Mouse (Mus musculus): ENCODE results near the gene Gm17349. TPM values are rescaled to one million over a fixed set of nuclear protein-coding genes. Genes with fewer than 3 reads are reported as not detected.

Gene Gm17349
- polyA plus RNA-seq, 1 experiment from 2014 or later = not detected

GRCm38 (mm10) chr15:99725341-99726155 is 20.3 kb upstream of the Gm17349 start, which contains the start of gene Cox14:
Cox14 (plus strand) TSS chr15:99725618.
- Histone ChIP-seq H3K36me3 (peaks cover 23% of the 10 kb centered on the region), H3K27ac (replicated peaks) (peak within 1 kb of the TSS; percentile 89), H3K9ac (replicated peaks) (peak within 1 kb of the TSS; percentile 97), H3K9me3 (no peaks in the 10 kb centered on the region), H3K4me2 (replicated peaks) (peak within 1 kb of the TSS; percentile 83), H3K27me3 (no peaks in the 10 kb centered on the region), H3K4me1 (peaks cover 26% of the 10 kb centered on the region), H3K4me3 (peak within 1 kb of the TSS; percentile 83)
- peak; percentile 96 for ATAC-seq (replicated peaks)
- under 1% methylated on average over 67 of the region's 68 CpGs for WGBS

DNA sequence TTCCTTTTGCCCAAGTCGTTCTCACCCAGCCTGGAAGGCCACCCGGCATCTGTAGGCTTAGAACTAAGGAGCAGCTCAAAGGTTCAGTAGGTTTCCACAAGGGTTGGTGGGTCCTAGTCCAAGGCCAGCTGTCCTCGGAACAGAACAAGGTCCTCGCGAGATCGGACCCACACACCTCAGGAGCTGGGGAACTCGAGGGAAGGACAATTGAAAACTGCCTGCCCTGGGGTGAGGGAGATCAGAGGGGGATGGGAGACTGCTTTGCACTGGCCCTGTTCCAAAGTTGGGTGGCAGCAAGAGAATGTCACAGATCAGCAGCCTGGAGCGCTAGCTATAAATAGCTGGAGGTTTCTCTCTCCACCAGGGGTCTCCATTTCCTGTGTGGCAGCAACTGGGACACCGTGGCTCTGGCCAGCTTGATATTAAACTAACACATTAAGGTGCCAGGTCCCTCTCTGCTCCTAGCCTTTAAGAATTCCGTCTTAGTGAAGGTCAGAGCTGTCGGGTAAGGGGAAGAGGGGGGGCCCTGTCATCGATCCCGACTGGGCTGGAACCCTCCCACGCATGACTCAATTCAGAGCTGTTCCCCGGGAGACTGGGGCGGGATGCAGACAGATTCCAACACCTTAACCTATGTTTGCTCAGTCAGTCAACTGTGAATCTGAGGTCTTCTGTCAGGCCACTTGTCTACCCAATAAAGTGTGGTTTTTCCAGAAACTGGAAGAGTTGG is 19.2 kb upstream of the Gm17349 start:
- H3K9me3 ChIP-seq = no peaks in the 10 kb centered on the region
- peak overlapping the region; percentile 58 for H3K27ac ChIP-seq (replicated peaks)
- WGBS = 11% methylated on average over 16 of the region's 16 CpGs
- peak; percentile 24 for ATAC-seq (replicated peaks)
- no peaks in the 10 kb centered on the region for H3K27me3 ChIP-seq
- H3K9ac ChIP-seq (replicated peaks) = peak overlapping the region; percentile 52
- H3K4me2 ChIP-seq (replicated peaks) = peak overlapping the region; percentile 51
- H3K4me1 ChIP-seq = peaks cover 26% of the 10 kb centered on the region
- peak overlapping the region; percentile 83 for H3K4me3 ChIP-seq
- H3K36me3 ChIP-seq = peaks cover 21% of the 10 kb centered on the region

DNA sequence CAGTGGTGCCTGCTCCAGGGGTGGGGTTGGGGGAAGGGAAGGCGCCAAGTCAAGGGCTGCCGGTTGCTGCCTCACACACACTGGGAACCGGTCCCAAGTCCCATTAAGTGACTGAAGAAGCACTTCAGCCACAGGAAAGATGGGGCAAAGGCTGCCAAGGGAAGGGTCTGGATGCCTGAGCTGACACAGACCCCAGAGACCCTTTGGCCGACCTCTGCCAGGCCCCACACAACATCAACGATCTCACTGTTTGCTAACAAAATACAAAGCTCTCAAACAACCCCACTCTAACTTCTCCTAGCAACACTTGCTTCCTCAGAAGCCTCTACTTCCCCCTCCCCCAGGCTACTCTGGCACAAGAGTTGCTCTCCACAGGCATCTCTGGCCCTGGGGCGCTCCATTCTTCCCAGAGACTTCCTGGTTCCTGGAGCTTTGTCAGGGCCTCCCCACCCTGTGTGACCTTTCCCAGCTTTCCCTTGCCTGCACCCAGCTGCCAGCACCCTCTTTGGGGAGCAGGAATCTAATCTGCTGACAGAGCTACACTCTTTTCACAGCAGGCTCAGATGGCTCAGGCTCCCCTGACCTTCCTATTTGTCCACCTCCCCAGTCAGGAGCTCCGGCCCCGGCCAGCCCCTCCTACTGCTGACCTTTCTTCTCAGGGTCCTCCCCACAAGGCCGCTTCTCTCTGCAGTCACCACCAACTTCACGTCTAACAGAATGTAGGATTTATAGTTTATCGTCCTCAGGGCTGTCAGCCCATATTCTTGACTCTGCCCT is 18.4 kb upstream of the Gm17349 start:
- peaks cover 26% of the 10 kb centered on the region for H3K4me1 ChIP-seq
- no peak for ATAC-seq (replicated peaks)
- WGBS = 24% methylated on average over 11 of the region's 11 CpGs
- peak overlapping the region; percentile 58 for H3K27ac ChIP-seq (replicated peaks)
- H3K27me3 ChIP-seq = no peaks in the 10 kb centered on the region
- H3K9me3 ChIP-seq = no peaks in the 10 kb centered on the region
- H3K9ac ChIP-seq (replicated peaks) = 0 out of 2 replicates have a peak overlapping the region, but pooled peaks have one; percentile 52
- H3K4me2 ChIP-seq (replicated peaks) = no peak overlapping the region
- H3K4me3 ChIP-seq = no peak overlapping the region
- peaks cover 13% of the 10 kb centered on the region for H3K36me3 ChIP-seq

- no peak for ATAC-seq (replicated peaks)
- no peak overlapping the region for H3K4me2 ChIP-seq (replicated peaks)
- peak overlapping the region; percentile 58; the same call in 1 of the 2 replicates for H3K27ac ChIP-seq (replicated peaks)
- peaks cover 27% of the 10 kb centered on the region for H3K4me1 ChIP-seq
- no peak overlapping the region for H3K9ac ChIP-seq (replicated peaks)
- H3K4me3 ChIP-seq = no peak overlapping the region
- H3K27me3 ChIP-seq = no peaks in the 10 kb centered on the region
- 60% methylated on average over 10 of the region's 10 CpGs for WGBS
- H3K36me3 ChIP-seq = peaks cover 11% of the 10 kb centered on the region
- H3K9me3 ChIP-seq = no peaks in the 10 kb centered on the region
These were observed 17.8 kb upstream of the Gm17349 start for GRCm38 (mm10) chr15:99723120-99723514.

- WGBS = 82% methylated on average over 25 of the region's 25 CpGs
- no peak overlapping the region for H3K27ac ChIP-seq (replicated peaks)
- H3K9ac ChIP-seq (replicated peaks) = no peak overlapping the region
- peaks cover 4% of the 10 kb centered on the region; the same call in 1 of the 2 replicates for H3K36me3 ChIP-seq
- no peaks in the 10 kb centered on the region for H3K27me3 ChIP-seq
- no peaks in the 10 kb centered on the region for H3K9me3 ChIP-seq
- H3K4me3 ChIP-seq = no peak overlapping the region
- H3K4me1 ChIP-seq = peaks cover 36% of the 10 kb centered on the region
- H3K4me2 ChIP-seq (replicated peaks) = no peak overlapping the region
- ATAC-seq (replicated peaks) = no peak
These were observed 16.8 kb upstream of the Gm17349 start for GRCm38 (mm10) chr15:99721921-99722743.

DNA sequence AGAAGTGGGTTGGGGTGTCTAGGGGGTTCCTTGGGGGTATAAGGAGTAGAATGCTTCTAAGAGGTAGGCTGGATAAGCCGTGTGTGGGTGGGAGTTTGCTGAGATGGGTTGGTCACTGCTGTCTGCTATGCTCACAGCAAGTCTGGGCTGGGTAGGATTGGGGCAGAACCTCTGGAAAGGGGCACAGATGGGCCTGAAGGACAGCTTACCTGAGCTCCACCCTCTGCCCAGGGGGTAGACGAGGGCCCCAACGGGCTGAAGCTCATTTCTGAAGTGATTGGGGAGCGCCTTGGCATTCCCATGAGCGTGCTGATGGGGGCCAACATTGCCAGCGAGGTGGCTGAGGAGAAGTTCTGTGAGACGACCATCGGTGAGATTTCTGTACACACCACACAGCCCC is 14.6 kb upstream of the Gm17349 start:
- Histone ChIP-seq H3K4me3 (no peak overlapping the region), H3K4me1 (peaks cover 44% of the 10 kb centered on the region), H3K9ac (replicated peaks) (no peak overlapping the region), H3K36me3 (peaks cover 4% of the 10 kb centered on the region; the same call in 1 of the 2 replicates), H3K9me3 (no peaks in the 10 kb centered on the region), H3K27me3 (no peaks in the 10 kb centered on the region), H3K4me2 (replicated peaks) (no peak overlapping the region), H3K27ac (replicated peaks) (no peak overlapping the region)
- no peak for ATAC-seq (replicated peaks)
- WGBS = 79% methylated on average over 8 of the region's 8 CpGs

DNA sequence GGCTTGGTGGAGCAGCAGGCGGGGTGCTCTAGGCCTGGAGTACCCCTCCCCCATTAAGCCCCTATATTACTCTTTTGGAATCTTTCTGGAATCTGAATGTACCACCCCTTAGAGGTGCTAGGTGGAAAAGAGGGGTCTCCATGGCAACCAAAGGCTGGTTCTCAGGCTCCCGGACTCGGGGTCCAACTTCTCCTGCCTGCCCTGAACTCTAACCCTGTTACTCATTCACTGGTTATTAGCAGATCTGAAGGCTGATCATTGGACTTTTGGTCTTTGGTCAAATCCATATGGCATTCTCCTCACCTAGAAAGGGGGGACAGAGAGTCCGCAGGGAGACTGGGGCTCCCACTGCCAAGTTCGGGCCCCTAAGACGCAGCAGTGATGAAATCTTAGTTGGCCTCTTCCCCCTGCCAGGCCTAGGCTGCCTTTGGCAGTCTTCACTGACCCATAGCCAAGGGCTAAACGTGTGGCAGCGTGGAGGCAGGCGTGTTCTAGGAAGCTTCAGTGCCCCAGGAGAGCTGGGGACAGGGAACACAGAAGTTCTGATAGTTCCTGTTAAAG is 13.3 kb upstream of the Gm17349 start:
- WGBS = 85% methylated on average over 9 of the region's 9 CpGs
- H3K4me2 ChIP-seq (replicated peaks) = no peak overlapping the region
- H3K9me3 ChIP-seq = no peaks in the 10 kb centered on the region
- peaks cover 32% of the 10 kb centered on the region for H3K4me1 ChIP-seq
- no peak overlapping the region for H3K27ac ChIP-seq (replicated peaks)
- no peak overlapping the region for H3K4me3 ChIP-seq
- no peak overlapping the region for H3K9ac ChIP-seq (replicated peaks)
- no peaks in the 10 kb centered on the region for H3K27me3 ChIP-seq
- H3K36me3 ChIP-seq = peaks cover 13% of the 10 kb centered on the region
- ATAC-seq (replicated peaks) = no peak

- H3K9me3 ChIP-seq = no peaks in the 10 kb centered on the region
- peaks cover 22% of the 10 kb centered on the region for H3K36me3 ChIP-seq
- no peak within 1 kb of the TSS for H3K4me2 ChIP-seq (replicated peaks)
- H3K9ac ChIP-seq (replicated peaks) = no peak within 1 kb of the TSS
- H3K4me1 ChIP-seq = peaks cover 28% of the 10 kb centered on the region
- ATAC-seq (replicated peaks) = no peak
- H3K4me3 ChIP-seq = no peak within 1 kb of the TSS
- peak within 1 kb of the TSS; percentile 83 for H3K27ac ChIP-seq (replicated peaks)
- H3K27me3 ChIP-seq = no peaks in the 10 kb centered on the region
- WGBS = 60% methylated on average over 26 of the region's 26 CpGs
These were observed 12.4 kb upstream of the Gm17349 start, which contains the start of gene Gpd1 for GRCm38 (mm10) chr15:99717386-99718334. Gpd1 (plus strand) TSS chr15:99717515.

DNA sequence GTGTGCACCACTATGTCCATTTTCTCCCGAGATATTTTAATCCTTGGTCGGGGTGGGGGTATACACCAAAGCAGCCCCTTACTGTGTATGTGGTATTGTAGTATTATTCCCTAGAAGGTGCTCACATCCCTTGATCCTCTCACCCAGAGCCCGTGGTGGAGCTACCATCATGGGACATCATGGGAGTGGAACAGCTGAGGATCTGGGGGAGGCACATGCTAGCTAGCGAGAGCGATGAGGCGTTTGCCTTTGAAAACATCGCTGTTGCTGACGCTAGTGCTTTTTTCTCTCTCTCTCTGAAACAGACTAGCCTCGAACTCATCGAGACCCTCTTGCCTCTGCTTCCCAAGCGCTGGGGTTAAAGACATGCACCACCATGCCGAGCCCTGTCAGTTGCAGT is 11.5 kb upstream of the Gm17349 start:
- H3K4me3 ChIP-seq = no peak overlapping the region
- H3K27me3 ChIP-seq = no peaks in the 10 kb centered on the region
- ATAC-seq (replicated peaks) = no peak
- H3K9ac ChIP-seq (replicated peaks) = no peak overlapping the region
- peaks cover 30% of the 10 kb centered on the region for H3K36me3 ChIP-seq
- WGBS = 86% methylated on average over 12 of the region's 12 CpGs
- no peaks in the 10 kb centered on the region for H3K9me3 ChIP-seq
- no peak overlapping the region for H3K4me2 ChIP-seq (replicated peaks)
- peaks cover 28% of the 10 kb centered on the region for H3K4me1 ChIP-seq
- peak overlapping the region; percentile 83; the same call in 1 of the 2 replicates for H3K27ac ChIP-seq (replicated peaks)

Data from forebrain, embryonic 15.5 days (tissue).